In the genomic region with DNA sequence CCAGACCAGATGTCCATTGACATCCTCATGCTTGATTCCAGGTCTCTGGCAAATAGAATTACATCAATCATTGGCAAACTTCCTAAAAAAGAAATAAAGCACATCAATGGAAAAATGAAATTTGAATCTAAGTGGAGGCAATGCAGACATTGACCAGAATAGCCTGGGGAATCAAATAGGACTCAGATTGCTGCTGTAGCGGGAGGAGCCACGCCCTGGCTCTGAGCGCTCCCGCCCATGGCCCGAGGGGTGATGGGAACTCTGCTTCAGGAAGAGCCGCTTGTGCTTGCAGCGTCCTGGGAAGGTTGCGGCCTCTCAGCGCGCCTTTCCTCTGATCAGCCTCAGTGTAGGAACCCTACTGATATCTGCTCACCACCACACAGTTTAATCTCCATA, we compare ENCODE assay signal across 8 mouse cellular contexts. TPM values are rescaled to one million over a fixed set of nuclear protein-coding genes. Genes with fewer than 3 reads are reported as not detected.
A peak's percentile ranks its signal among the peaks of the same experiment; 100 is the strongest.
DNase-seq lines count a peak whose midpoint lies in the region; ATAC-seq and TF ChIP-seq lines count a peak whose summit lies in the region.

No protein-coding gene starts in this region.

- intact Hi-C loops in left cerebral cortex, adult 2 months (cut with DNase I) = no loop called here

- DNase-seq in forebrain, embryonic 10.5 days (ENCODE audit: extremely low spot score, low spot score) = no peak
- DNase-seq in lung, postnatal 25 days (ENCODE audit: low spot score) = peak; percentile 28
- DNase-seq in left cerebral cortex, adult 11 months (ENCODE audit: low spot score) = no peak
- no peak for DNase-seq in left cerebral cortex, adult 2 months (ENCODE audit: extremely low spot score in 1 of 2, low spot score in 2 of 2)
- no peak for DNase-seq in urinary bladder, postnatal 36 days (ENCODE audit: low spot score in 2 of 2)

- H3K4me1 ChIP-seq in forebrain, embryonic 10.5 days = peaks cover 21% of the 10 kb centered on the region
- H3K4me1 ChIP-seq in forebrain, embryonic 15.5 days = no peaks in the 10 kb centered on the region
- H3K4me1 ChIP-seq in heart, embryonic 13.5 days = peaks cover 13% of the 10 kb centered on the region
- H3K4me1 ChIP-seq in kidney, embryonic 16.5 days (ENCODE audit: insufficient read depth, low read length) = peaks cover 11% of the 10 kb centered on the region

- ATAC-seq in forebrain, embryonic 15.5 days (replicated peaks) = no peak
- no peak for ATAC-seq in heart, embryonic 13.5 days (ENCODE audit: extremely low read depth, insufficient number of reproducible peaks, low FRiP score, low TSS enrichment)
- ATAC-seq in kidney, embryonic 16.5 days (ENCODE audit: low FRiP score, low TSS enrichment) = peak; percentile 78

- no peak for TF ChIP-seq CTCF in left cerebral cortex, adult 2 months (IDR thresholded peaks at IDR 0.05)

- no peak overlapping the region for H3K9ac ChIP-seq in forebrain, embryonic 15.5 days (replicated peaks)
- peak overlapping the region; percentile 24; the same call in 1 of the 2 replicates for H3K9ac ChIP-seq in heart, embryonic 13.5 days
- peak overlapping the region; percentile 50; the same call in 1 of the 2 replicates for H3K9ac ChIP-seq in kidney, embryonic 16.5 days (replicated peaks; ENCODE audit: low read length)

- 0 out of 2 replicates have a peak overlapping the region, but pooled peaks have one; percentile 14 for H3K4me3 ChIP-seq in forebrain, embryonic 10.5 days
- H3K4me3 ChIP-seq in forebrain, embryonic 15.5 days = no peak overlapping the region
- H3K4me3 ChIP-seq in heart, embryonic 13.5 days = peak overlapping the region; percentile 27
- H3K4me3 ChIP-seq in kidney, embryonic 16.5 days (ENCODE audit: low read length) = peak overlapping the region; percentile 6; the same call in 1 of the 2 replicates
- no peak overlapping the region for H3K4me3 ChIP-seq in left cerebral cortex, adult 2 months

- no peaks in the 10 kb centered on the region for H3K36me3 ChIP-seq in forebrain, embryonic 10.5 days (replicated peaks)
- H3K36me3 ChIP-seq in forebrain, embryonic 15.5 days = no peaks in the 10 kb centered on the region
- H3K36me3 ChIP-seq in heart, embryonic 13.5 days = no peaks in the 10 kb centered on the region
- H3K36me3 ChIP-seq in kidney, embryonic 16.5 days (ENCODE audit: insufficient read depth, low read length) = no peaks in the 10 kb centered on the region

- H3K27ac ChIP-seq in forebrain, embryonic 10.5 days = no peak overlapping the region
- H3K27ac ChIP-seq in forebrain, embryonic 15.5 days (replicated peaks) = no peak overlapping the region
- H3K27ac ChIP-seq in heart, embryonic 13.5 days (replicated peaks) = no peak overlapping the region
- no peak overlapping the region for H3K27ac ChIP-seq in kidney, embryonic 16.5 days (ENCODE audit: low read length)
- H3K27ac ChIP-seq in left cerebral cortex, adult 2 months = no peak overlapping the region

- WGBS in forebrain, embryonic 10.5 days = 34% methylated on average over 10 of the region's 10 CpGs
- WGBS in forebrain, embryonic 15.5 days = 45% methylated on average over 10 of the region's 10 CpGs
- WGBS in heart, embryonic 13.5 days = 21% methylated on average over 10 of the region's 10 CpGs
- WGBS in kidney, embryonic 16.5 days = 27% methylated on average over 10 of the region's 10 CpGs

- peaks cover 4% of the 10 kb centered on the region; the same call in 1 of the 2 replicates for H3K27me3 ChIP-seq in forebrain, embryonic 10.5 days (ENCODE audit: poor library complexity, severe bottlenecking)
- no peaks in the 10 kb centered on the region for H3K27me3 ChIP-seq in forebrain, embryonic 15.5 days
- H3K27me3 ChIP-seq in heart, embryonic 13.5 days (replicated peaks) = no peaks in the 10 kb centered on the region; the same call in 1 of the 2 replicates
- H3K27me3 ChIP-seq in kidney, embryonic 16.5 days (ENCODE audit: insufficient read depth, low read length) = no peaks in the 10 kb centered on the region

- no peaks in the 10 kb centered on the region for H3K9me3 ChIP-seq in forebrain, embryonic 10.5 days
- no peaks in the 10 kb centered on the region for H3K9me3 ChIP-seq in forebrain, embryonic 15.5 days
- no peaks in the 10 kb centered on the region for H3K9me3 ChIP-seq in heart, embryonic 13.5 days
- H3K9me3 ChIP-seq in kidney, embryonic 16.5 days (ENCODE audit: low read length) = no peaks in the 10 kb centered on the region

- no peak overlapping the region for H3K4me2 ChIP-seq in forebrain, embryonic 15.5 days (replicated peaks)
- peak overlapping the region; percentile 59 for H3K4me2 ChIP-seq in heart, embryonic 13.5 days
- peak overlapping the region; percentile 46 for H3K4me2 ChIP-seq in kidney, embryonic 16.5 days (replicated peaks; ENCODE audit: low read depth, low read length)

RNA-seq across cellular contexts. Expression of a gene that starts 12.7 kb away (rescaled TPM):
- polyA plus RNA-seq in forebrain, embryonic 10.5 days (2016; fragmentation: Nextera tagmentation; extraction: Ambion mirVana) = 0.05 TPM in 1 of 2 replicates, not detected in the other
- 0.05 TPM in 2 replicates for polyA plus RNA-seq in forebrain, embryonic 15.5 days (2015; fragmentation: Nextera tagmentation; extraction: Ambion mirVana)
- polyA plus RNA-seq in heart, embryonic 13.5 days (2015; fragmentation: Nextera tagmentation; extraction: Ambion mirVana) = not detected in 2 replicates
- polyA plus RNA-seq in kidney, embryonic 16.5 days (2015; fragmentation: Nextera tagmentation; extraction: Ambion mirVana) = 0.05 TPM in 1 of 2 replicates, not detected in the other
- total RNA-seq in left cerebral cortex, adult 2 months (2021) = under 1 TPM; 0.14 to 0.70 TPM

Comparison
In these comparisons a context has a peak if more than half of its experiments do, and no peak if none do; other contexts are left out.
1. H3K4me3 ChIP-seq: peak in forebrain, embryonic 10.5 days (single experiment), heart, embryonic 13.5 days (single experiment) and kidney, embryonic 16.5 days (single experiment); none in forebrain, embryonic 15.5 days (single experiment) and left cerebral cortex, adult 2 months (single experiment).